Mouse (Mus musculus) lung, postnatal 14 days (tissue): Measurements from ENCODE around the gene Zfp871.
"Not testable (repeated sequence)": the region's sequence is repeated elsewhere in the genome, so short reads cannot be mapped to it uniquely, and the experiment has no call there.

Experiments
- DNase-seq: peaks from one replicate; pipeline ENCODE4 v3.0.0; 2021

The Zfp871 gene

DNA sequence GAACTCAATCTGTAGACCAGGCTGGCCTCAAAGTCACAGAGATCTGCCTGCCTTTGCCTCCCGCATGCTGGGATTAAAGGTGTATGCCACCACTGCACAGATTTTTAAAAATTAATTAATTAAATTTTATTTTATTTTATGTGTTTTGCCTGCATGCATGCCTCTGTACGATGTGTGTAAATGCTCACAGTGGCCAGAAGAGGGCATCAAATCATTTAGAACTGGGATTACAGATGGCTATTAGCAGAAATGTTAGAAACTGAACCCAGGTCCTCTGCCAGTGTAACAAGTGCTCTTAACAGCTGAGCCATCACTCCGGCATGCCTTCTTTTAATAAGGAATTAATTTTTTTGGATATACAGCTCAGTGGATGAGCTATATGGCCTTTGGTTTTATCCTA is 59.1 kb downstream of the Zfp871 start:
- no peak for DNase-seq

DNA sequence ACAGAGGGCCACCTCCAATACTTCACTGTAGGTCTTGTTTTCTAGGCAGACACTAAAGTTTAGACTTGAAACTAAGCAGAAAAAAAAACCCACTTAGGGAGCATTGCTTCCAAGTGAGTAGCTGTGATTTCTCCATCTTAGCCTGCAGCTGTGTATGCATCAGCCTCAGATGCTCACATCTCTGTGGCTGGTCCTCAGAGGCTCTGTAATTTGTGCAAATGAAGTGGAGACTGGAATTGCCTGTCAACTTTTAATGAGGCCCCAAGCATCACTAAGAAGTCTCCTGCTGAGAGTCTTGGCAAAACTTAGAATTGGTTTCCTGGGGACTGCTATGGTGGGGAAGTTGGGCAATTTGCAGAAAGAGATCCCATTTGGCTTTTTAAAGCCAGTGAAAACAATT is 61.7 kb downstream of the Zfp871 start:
- DNase-seq, result not testable (repeated sequence)

DNA sequence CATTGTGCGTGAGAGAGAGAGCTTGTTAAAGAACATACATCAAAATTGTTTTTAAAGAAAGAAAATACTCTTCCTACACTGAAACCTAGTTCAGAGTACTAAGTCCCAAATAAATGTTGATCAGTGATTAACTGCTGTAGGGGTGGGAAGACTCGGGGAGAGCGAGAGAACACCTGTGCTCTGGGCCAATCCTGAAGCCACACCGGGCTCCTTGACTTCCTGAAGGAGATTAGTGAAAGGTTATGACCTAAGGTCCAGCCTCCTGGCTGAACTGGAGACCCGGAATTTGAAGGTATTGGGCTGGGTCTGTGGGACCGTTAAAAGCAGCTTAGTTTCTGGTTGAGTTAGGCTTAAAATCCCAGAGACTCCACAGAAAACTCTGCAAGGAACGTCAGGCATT is 65.3 kb downstream of the Zfp871 start:
- DNase-seq, result no peak

DNA sequence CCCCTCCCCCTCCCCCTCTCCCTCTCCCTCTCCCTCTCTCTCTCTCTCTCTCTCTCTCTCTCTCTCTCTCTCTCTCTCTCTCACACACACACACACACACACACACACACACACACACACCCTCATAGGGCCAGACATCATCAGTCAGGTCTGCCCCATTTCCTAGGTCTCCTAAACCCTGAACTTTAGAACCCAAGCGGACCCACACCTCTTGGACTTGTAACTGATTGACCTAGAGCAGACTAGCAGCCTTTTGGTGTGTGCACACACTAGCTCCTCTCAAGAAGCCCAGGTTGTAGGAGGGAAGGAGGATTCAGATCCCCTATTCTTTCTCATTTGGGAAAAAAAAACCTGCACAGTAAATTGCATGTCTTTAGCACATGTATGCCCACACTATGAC is 65.9 kb downstream of the Zfp871 start:
- not testable (repeated sequence) for DNase-seq
